Mouse (Mus musculus): ENCODE measurements around the gene Gstp1. TPM values are rescaled to one million over a fixed set of nuclear protein-coding genes. Genes with fewer than 3 reads are reported as not detected.
"Not testable (repeated sequence)": the region's sequence is repeated elsewhere in the genome, so short reads cannot be mapped to it uniquely, and the experiment has no call there.

Gstp1 gene
- total RNA-seq, 2 experiments from 2014 or later: 354 to 397 TPM

GRCm38 (mm10) chr19:4041500-4041899 is 3.7 kb upstream of the Gstp1 start:
- DNase-seq: not testable (repeated sequence)

- DNase-seq: not testable (repeated sequence)
Measured at GRCm38 (mm10) chr19:4040941-4041340, 3.2 kb upstream of the Gstp1 start.

GRCm38 (mm10) chr19:4037154-4037787 is 514 bp downstream of the Gstp1 start:
- not testable (repeated sequence) for DNase-seq

GRCm38 (mm10) chr19:4036327-4037045 is 1.3 kb downstream of the Gstp1 start:
- no peak for DNase-seq

- DNase-seq: no peak
Measured at GRCm38 (mm10) chr19:4033742-4034141, 4.0 kb downstream of the Gstp1 start.

- DNase-seq: no peak
Measured at GRCm38 (mm10) chr19:4033298-4033697, 4.5 kb downstream of the Gstp1 start.

- no peak for DNase-seq
Measured at GRCm38 (mm10) chr19:4032668-4033067, 5.1 kb downstream of the Gstp1 start.

GRCm38 (mm10) chr19:4027576-4027975 is 10.2 kb downstream of the Gstp1 start:
- no peak for DNase-seq

- no peak for DNase-seq
Measured at GRCm38 (mm10) chr19:4023185-4023584, 14.6 kb downstream of the Gstp1 start.

- peak; percentile 82 to 87 for DNase-seq
Measured at GRCm38 (mm10) chr19:4018743-4019583, 18.8 kb downstream of the Gstp1 start.

GRCm38 (mm10) chr19:4017921-4018587 is 19.7 kb downstream of the Gstp1 start:
- DNase-seq: no peak

GRCm38 (mm10) chr19:4015635-4016034 is 22.1 kb downstream of the Gstp1 start:
- no peak for DNase-seq

GRCm38 (mm10) chr19:4014802-4015201 is 23.0 kb downstream of the Gstp1 start:
- DNase-seq: no peak

- DNase-seq: no peak
Measured at GRCm38 (mm10) chr19:4013066-4013465, 24.7 kb downstream of the Gstp1 start.

- peak; percentile 96 to 97 for DNase-seq
Measured at GRCm38 (mm10) chr19:4012432-4013022, 25.3 kb downstream of the Gstp1 start, which contains the start of gene Ndufv1. Gene Ndufv1, minus strand, starts transcription at chr19:4012806.

- no peak for DNase-seq
Measured at GRCm38 (mm10) chr19:4011086-4011485, 26.7 kb downstream of the Gstp1 start.

- no peak for DNase-seq
Measured at GRCm38 (mm10) chr19:4005971-4006370, 31.8 kb downstream of the Gstp1 start.

GRCm38 (mm10) chr19:4005091-4005490 is 32.7 kb downstream of the Gstp1 start:
- no peak for DNase-seq

GRCm38 (mm10) chr19:4004331-4004730 is 33.5 kb downstream of the Gstp1 start:
- no peak for DNase-seq

GRCm38 (mm10) chr19:4003641-4004040 is 34.1 kb downstream of the Gstp1 start:
- DNase-seq: no peak

GRCm38 (mm10) chr19:4003112-4003511 is 34.7 kb downstream of the Gstp1 start, which contains the start of gene Doc2g:
Gene Doc2g, plus strand, starts transcription at chr19:4003313.
- no peak for DNase-seq

- DNase-seq: no peak
Measured at GRCm38 (mm10) chr19:4001752-4002151, 36.0 kb downstream of the Gstp1 start.

Data from adrenal gland, postnatal 36 days (tissue).